Mouse (Mus musculus): Measurements from ENCODE around the gene Mall. TPM values are rescaled to one million over a fixed set of nuclear protein-coding genes. Genes with fewer than 3 reads are reported as not detected.

Gene Mall
- polyA plus RNA-seq, 1 experiment: not detected

DNA sequence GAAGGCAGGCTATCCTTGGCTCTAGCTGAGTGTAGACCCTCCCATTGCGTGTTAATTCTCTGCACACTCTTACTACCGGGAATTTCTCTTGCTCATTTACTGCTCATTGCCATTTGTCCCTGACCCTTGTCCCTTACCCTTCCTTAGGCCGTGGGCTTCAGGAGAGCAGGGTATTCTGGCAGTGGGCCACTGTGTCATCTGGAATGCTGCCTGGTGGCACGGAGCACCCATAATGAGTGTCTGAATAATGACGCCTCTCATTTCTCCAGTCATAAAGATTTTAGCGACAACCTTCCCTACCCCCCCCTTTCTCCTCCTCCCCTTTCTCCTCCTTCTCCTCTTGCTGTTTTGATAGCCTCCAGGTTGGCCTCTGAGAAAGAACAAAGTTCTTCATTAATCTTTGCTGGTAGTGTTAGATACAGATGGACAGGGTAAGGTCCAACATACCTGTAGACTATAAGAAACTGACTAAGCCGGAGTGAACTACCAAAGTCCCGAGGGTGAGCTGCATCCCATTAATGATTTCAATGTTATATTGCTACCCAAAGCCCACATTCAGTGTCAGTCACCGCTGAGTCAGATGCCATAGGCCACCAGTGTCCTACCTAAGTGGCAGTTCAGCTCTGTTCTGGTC, 5.9 kb upstream of the Mall start:
- no peak for TF ChIP-seq TAL1 (IDR thresholded peaks at IDR 0.05; ENCODE audit: low read length)
- TF ChIP-seq GATA1 (IDR thresholded peaks at IDR 0.05; ENCODE audit: low read length): no peak
- no peaks in the 10 kb centered on the region for H3K36me3 ChIP-seq (ENCODE audit: control insufficient read depth)
- H3K9me3 ChIP-seq (ENCODE audit: control insufficient read depth, low read length): no peaks in the 10 kb centered on the region
- H3K27me3 ChIP-seq (ENCODE audit: control insufficient read depth): peaks cover 6% of the 10 kb centered on the region
- H3K4me3 ChIP-seq (replicated peaks): no peak overlapping the region
- H3K4me1 ChIP-seq (ENCODE audit: control insufficient read depth): no peaks in the 10 kb centered on the region

DNA sequence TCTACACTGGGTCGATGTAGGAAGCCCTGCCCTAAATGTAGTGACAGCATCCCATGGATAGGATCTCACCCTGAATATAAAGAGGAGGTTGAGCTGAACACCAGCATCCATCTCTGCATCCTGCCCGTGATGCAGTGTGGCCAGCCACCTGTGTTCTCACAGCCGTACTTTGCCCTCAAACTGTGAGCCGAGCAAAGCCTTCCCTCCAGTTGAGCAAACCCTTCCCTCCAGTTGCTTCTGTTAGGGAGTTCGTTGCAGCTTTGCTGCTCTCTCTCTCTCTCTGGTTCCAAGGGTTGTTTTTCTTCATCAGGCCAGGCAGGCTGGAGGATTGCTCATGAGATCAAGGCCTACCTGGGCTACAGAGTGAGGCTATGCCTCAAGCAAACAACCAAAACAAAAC, 5.2 kb upstream of the Mall start:
- TF ChIP-seq TAL1 (IDR thresholded peaks at IDR 0.05; ENCODE audit: low read length) (no peak), GATA1 (IDR thresholded peaks at IDR 0.05; ENCODE audit: low read length) (no peak)
- no peak overlapping the region for H3K4me3 ChIP-seq (replicated peaks)
- no peaks in the 10 kb centered on the region for H3K4me1 ChIP-seq (ENCODE audit: control insufficient read depth)
- H3K27me3 ChIP-seq (ENCODE audit: control insufficient read depth): peaks cover 13% of the 10 kb centered on the region
- no peaks in the 10 kb centered on the region for H3K9me3 ChIP-seq (ENCODE audit: control insufficient read depth, low read length)
- no peaks in the 10 kb centered on the region for H3K36me3 ChIP-seq (ENCODE audit: control insufficient read depth)

DNA sequence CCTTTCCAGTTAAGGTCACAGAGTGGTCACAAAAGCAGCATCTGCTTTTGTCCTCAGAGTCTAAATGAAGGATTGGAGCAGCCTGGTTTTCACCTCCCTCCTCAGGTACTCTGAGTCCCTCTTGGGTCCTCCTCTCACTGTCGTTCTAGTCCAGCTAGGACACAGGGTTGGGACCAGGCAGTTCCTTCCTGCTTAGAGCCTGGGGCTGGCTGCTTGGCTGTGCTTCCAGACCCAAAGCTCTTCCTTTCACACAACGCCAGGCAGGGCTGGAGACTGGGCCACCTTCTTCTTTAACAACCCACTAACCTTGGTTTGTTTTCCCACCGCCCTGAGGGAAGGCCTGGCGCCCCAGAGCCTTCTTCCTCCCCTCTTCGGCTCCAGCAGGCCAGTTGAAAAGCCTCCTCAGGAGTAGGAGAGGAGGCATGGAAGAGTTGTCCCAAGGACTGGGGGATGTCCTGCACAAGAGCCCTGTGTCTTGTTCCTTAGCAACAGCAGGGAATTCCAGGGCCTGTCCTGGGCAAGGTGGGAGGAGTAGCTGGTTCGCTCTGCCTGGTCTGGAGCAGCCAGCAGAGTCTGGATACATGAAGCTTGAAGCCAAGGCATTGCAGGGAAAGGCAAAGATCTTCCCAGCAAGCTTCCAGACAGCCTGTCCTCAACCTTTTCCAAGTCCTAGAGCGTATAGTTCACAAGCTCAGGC, 717 bp upstream of the Mall start:
- Histone ChIP-seq H3K36me3 (ENCODE audit: control insufficient read depth) (no peaks in the 10 kb centered on the region), H3K9me3 (ENCODE audit: control insufficient read depth, low read length) (no peaks in the 10 kb centered on the region), H3K4me3 (replicated peaks) (no peak overlapping the region), H3K27me3 (ENCODE audit: control insufficient read depth) (peaks cover 36% of the 10 kb centered on the region), H3K4me1 (ENCODE audit: control insufficient read depth) (peaks cover 2% of the 10 kb centered on the region; the same call in 1 of the 2 replicates)
- no peak for TF ChIP-seq TAL1 (IDR thresholded peaks at IDR 0.05; ENCODE audit: low read length)
- TF ChIP-seq GATA1 (IDR thresholded peaks at IDR 0.05; ENCODE audit: low read length): no peak

DNA sequence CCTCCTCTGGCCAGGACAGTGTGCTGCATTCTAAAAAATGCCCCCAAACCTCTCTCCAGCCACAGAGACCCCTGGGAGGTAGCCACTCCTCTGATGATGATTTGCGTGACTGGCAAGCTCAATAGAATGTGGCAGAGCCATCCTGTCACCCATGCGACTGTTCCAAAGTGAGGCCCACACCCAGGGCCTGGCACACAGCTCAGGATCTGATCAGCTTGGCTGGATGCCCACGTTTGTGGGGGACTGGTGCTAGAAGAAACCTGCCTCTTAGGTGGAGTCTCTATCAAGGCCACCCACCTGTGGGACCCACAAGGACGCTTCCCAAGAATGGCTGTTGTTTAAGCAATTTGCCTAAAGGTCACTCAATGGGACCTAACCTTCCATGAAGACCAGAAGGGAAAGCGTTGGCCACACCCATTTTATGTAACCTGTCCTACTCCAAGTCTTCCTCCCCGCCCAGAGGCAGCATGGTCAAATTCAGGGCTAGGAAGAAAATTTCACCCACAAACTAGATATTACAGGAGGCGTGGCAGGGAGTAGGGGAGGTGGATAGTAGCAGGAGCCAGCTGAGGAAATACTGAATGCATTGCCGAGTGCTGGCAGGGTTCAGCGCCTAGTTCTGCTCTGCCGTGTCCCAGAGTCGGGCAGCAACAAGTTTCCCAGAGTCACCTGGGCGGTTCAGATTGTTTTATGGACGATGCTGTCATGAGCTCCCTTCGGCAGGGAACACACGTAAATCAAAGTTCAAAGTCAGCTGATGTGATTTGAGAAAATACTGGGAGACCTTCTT, 876 bp downstream of the Mall start:
- Histone ChIP-seq H3K4me1 (ENCODE audit: control insufficient read depth) (peaks cover 2% of the 10 kb centered on the region; the same call in 1 of the 2 replicates), H3K27me3 (ENCODE audit: control insufficient read depth) (peaks cover 36% of the 10 kb centered on the region), H3K36me3 (ENCODE audit: control insufficient read depth) (no peaks in the 10 kb centered on the region), H3K4me3 (replicated peaks) (no peak overlapping the region), H3K9me3 (ENCODE audit: control insufficient read depth, low read length) (no peaks in the 10 kb centered on the region)
- no peak for TF ChIP-seq GATA1 (IDR thresholded peaks at IDR 0.05; ENCODE audit: low read length)
- TF ChIP-seq TAL1 (IDR thresholded peaks at IDR 0.05; ENCODE audit: low read length): no peak

DNA sequence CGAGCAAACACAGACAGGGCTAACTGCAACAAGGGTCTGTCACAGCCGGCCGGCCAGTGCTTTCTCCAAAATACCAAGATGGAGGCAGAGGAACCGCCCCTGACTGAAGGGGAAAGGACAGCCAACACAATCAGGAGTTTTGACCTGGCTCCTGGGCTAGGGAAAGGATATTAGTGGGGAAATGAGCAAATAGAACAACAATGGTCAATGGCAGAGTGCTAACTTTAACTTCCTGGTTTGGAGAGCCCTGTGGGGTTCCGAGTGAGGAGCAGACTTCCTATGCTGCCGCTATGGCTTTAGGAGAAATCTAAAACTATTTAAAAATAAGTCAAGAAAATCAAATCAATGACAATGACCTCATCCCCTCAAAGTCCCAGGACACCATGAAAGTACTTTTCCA, 1.6 kb downstream of the Mall start:
- peaks cover 2% of the 10 kb centered on the region; the same call in 1 of the 2 replicates for H3K4me1 ChIP-seq (ENCODE audit: control insufficient read depth)
- no peak for TF ChIP-seq GATA1 (IDR thresholded peaks at IDR 0.05; ENCODE audit: low read length)
- no peak for TF ChIP-seq TAL1 (IDR thresholded peaks at IDR 0.05; ENCODE audit: low read length)
- no peak overlapping the region for H3K4me3 ChIP-seq (replicated peaks)
- no peaks in the 10 kb centered on the region for H3K36me3 ChIP-seq (ENCODE audit: control insufficient read depth)
- H3K9me3 ChIP-seq (ENCODE audit: control insufficient read depth, low read length): no peaks in the 10 kb centered on the region
- H3K27me3 ChIP-seq (ENCODE audit: control insufficient read depth): peaks cover 36% of the 10 kb centered on the region

DNA sequence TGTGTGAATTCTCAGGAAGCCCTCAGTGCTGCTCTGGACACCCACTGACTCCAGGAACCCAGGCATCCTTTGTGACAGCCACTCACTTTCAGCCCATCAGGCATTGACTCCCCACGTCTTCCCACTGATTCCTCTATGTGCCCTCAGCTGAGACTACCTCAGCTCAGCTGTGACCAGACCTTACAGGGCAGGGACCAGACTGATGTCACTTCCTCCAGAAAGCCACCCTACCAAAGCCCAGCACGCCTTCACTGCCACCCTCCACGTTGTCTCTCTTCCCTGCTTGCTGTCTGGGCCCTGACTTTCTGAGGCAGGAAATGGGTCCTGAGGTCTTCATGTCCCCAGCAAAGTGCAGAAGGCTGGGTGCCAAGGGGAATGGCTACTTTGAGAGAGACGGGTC, 6.5 kb downstream of the Mall start:
- Histone ChIP-seq H3K27me3 (ENCODE audit: control insufficient read depth) (peaks cover 6% of the 10 kb centered on the region), H3K4me1 (ENCODE audit: control insufficient read depth) (no peaks in the 10 kb centered on the region), H3K4me3 (replicated peaks) (no peak overlapping the region), H3K9me3 (ENCODE audit: control insufficient read depth, low read length) (no peaks in the 10 kb centered on the region), H3K36me3 (ENCODE audit: control insufficient read depth) (no peaks in the 10 kb centered on the region)
- TF ChIP-seq TAL1 (IDR thresholded peaks at IDR 0.05; ENCODE audit: low read length): no peak
- no peak for TF ChIP-seq GATA1 (IDR thresholded peaks at IDR 0.05; ENCODE audit: low read length)

DNA sequence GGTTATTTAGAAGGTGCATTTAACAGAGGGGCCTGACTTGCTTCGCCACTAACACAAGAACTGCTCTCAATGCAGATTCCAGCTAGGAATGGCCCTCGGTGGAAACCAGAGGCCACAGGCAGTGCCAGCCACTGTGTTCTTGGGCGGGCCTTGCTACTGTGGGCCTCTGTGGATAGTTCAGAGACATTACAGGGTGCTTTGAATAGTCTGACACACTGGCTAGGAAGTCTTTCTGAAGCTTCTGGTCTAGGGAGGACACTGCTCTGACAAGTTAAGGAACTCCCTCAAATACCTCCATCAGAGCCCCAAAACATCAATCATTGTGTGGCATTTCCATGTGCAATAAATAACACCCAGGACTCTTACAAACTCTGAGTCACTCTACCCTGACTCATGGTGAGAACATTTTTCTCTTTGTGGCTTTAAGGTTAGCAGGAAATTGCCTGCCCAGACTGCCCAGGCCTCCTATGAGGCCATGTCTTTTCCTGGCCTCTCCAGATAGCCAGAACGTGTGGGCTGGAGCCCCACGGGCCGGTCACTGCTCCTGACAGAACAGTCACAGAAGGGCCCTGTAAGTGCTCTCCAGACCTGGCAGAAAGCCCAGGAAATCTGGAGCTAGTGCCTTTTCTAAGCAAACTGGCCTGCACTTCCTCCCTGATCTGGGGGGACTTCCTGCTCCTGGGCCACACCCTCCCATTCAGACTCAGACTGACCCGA, 7.4 kb downstream of the Mall start:
- no peaks in the 10 kb centered on the region for H3K9me3 ChIP-seq (ENCODE audit: control insufficient read depth, low read length)
- H3K4me3 ChIP-seq (replicated peaks): no peak overlapping the region
- TF ChIP-seq TAL1 (IDR thresholded peaks at IDR 0.05; ENCODE audit: low read length) (no peak), GATA1 (IDR thresholded peaks at IDR 0.05; ENCODE audit: low read length) (no peak)
- H3K27me3 ChIP-seq (ENCODE audit: control insufficient read depth): peaks cover under 1% of the 10 kb centered on the region; the same call in 1 of the 2 replicates
- H3K36me3 ChIP-seq (ENCODE audit: control insufficient read depth): no peaks in the 10 kb centered on the region
- no peaks in the 10 kb centered on the region for H3K4me1 ChIP-seq (ENCODE audit: control insufficient read depth)

DNA sequence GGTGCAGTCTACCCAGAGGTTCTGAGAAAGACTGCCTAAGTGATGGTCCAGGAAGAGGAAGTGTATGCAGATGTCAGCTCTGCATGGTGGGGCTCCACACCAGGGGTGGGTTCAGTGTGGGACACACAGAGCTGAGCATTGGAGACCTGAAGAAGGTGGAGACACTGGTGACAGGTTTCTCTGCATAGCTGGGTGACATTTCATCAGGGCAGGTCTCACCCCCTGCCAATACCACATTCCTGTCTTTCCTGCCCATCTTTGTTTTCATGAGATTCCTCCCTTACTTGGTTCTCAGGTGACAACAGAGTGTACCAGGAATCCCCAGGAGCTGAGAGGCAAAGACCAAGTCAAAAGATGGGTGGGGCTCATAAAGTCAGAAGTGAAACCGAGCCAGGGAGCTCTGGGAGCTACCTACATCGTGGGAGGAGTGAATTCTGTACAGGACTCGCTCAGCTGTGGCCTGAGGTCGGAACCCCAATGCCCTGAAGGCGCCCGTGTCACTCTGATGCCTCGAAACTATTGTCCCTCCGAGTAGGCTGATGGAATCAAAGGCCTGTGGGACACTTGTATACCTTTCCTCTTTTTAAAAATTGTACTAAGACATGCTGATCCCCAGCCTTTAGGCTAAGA, 10.8 kb downstream of the Mall start:
- no peaks in the 10 kb centered on the region for H3K9me3 ChIP-seq (ENCODE audit: control insufficient read depth, low read length)
- TF ChIP-seq GATA1 (IDR thresholded peaks at IDR 0.05; ENCODE audit: low read length) (no peak), TAL1 (IDR thresholded peaks at IDR 0.05; ENCODE audit: low read length) (no peak)
- no peaks in the 10 kb centered on the region for H3K4me1 ChIP-seq (ENCODE audit: control insufficient read depth)
- no peak overlapping the region for H3K4me3 ChIP-seq (replicated peaks)
- H3K27me3 ChIP-seq (ENCODE audit: control insufficient read depth): no peaks in the 10 kb centered on the region
- H3K36me3 ChIP-seq (ENCODE audit: control insufficient read depth): no peaks in the 10 kb centered on the region
